Mouse (Mus musculus) brain, adult 2 months (tissue): ENCODE measurements around the gene Gm17727.
"Not testable (repeated sequence)": the region's sequence is repeated elsewhere in the genome, so short reads cannot be mapped to it uniquely, and the experiment has no call there.

Experiments
- DNase-seq: peaks from one replicate; pipeline ENCODE4 v3.0.0; 2011; ENCODE audit warnings: low read depth, low spot score

Gene Gm17727

GRCm38 (mm10) chr9:35778009-35778408 is at the start of gene Gm17727:
Gene Gm17727, minus strand, starts transcription at chr9:35778109.
- no peak for DNase-seq

- not testable (repeated sequence) for DNase-seq
Measured at GRCm38 (mm10) chr9:35817881-35818280, 40.0 kb upstream of the Gm17727 start.

DNA sequence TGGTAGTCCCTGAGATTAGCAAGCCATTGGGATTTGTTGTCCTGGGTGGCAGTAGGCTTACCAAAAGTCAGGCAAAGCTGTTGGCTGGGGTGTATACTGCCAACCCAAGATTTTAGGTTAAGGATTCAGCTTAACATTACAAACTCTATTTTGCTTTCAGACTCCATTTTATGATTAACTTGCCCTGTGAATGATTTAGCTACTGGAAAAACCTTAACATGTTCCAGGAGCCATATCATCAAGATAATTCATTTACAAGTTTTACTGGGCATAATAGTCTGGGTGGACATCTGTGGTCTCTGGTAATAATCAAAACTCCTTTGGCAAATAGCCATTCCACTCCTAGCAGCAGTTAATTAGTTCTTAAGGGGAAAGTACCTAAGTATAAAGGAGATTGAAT is 20.2 kb upstream of the Gm17727 start:
- DNase-seq: no peak

- no peak for DNase-seq
Measured at GRCm38 (mm10) chr9:35790001-35790400, 12.1 kb upstream of the Gm17727 start, which contains the start of the genes Gm27235 and D730048I06Rik. Gene Gm27235, minus strand, starts transcription at chr9:35790101. Gene D730048I06Rik, minus strand, starts transcription at chr9:35790112.

- DNase-seq: peak; percentile 8
Measured at GRCm38 (mm10) chr9:35756843-35757242, 21.1 kb downstream of the Gm17727 start.

- no peak for DNase-seq
Measured at GRCm38 (mm10) chr9:35740749-35741148, 37.2 kb downstream of the Gm17727 start, which contains the start of gene Gm17677. Gene Gm17677, plus strand, starts transcription at chr9:35741049.
